Mouse (Mus musculus) fibroblast of lung, adult 2 months (primary cell): ENCODE data around the gene Sap30l.
A peak's percentile ranks its signal among the peaks of the same experiment; 100 is the strongest.
"Not testable (repeated sequence)": the region's sequence is repeated elsewhere in the genome, so short reads cannot be mapped to it uniquely, and the experiment has no call there.

Experiments
- DNase-seq: peaks from one replicate; pipeline ENCODE4 v3.0.0-alpha.2; 2011; ENCODE audit warnings: low read depth

The Sap30l gene

GRCm38 (mm10) chr11:57800266-57800951, 1.0 kb upstream of the Sap30l start:
- DNase-seq: no peak

GRCm38 (mm10) chr11:57801766-57802510, 501 bp downstream of the Sap30l start:
- DNase-seq: no peak

DNA sequence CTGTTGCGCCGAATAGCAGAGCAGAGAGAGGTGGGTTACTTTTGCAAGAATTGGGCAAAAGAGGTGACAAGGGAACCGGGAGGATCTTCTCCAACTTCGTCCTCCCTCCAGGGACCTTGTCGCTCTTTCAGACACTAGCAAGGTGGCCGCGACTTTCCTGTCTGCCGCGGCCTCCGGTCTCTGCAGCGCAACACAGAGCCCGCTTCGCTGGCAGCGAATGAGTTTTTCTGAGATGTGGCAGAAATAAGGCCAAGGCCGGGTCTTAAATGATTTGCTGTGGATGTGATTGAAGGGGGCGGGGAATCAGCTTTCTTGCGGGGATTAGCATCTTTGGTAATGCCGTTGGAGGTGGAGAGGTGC, 1.1 kb downstream of the Sap30l start:
- DNase-seq: no peak

DNA sequence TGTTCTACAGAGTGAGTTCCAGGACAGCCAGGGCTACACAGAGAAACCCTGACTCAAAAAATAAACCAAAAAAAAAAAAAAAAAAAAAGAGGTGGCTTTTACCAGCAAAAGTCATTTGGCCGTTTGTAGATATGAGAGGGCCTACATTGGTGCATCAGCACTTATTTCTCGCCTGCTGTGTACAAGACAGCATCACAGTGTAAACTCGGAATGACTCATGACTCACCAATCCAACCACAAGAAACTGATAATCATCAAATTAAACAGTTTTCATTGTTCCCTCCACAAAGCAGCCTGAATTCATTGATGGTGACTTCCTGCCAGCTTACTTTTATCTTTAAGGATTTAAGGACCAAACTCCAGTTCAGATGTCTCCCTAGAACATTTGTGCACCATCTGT, 3.6 kb downstream of the Sap30l start:
- DNase-seq: no peak

DNA sequence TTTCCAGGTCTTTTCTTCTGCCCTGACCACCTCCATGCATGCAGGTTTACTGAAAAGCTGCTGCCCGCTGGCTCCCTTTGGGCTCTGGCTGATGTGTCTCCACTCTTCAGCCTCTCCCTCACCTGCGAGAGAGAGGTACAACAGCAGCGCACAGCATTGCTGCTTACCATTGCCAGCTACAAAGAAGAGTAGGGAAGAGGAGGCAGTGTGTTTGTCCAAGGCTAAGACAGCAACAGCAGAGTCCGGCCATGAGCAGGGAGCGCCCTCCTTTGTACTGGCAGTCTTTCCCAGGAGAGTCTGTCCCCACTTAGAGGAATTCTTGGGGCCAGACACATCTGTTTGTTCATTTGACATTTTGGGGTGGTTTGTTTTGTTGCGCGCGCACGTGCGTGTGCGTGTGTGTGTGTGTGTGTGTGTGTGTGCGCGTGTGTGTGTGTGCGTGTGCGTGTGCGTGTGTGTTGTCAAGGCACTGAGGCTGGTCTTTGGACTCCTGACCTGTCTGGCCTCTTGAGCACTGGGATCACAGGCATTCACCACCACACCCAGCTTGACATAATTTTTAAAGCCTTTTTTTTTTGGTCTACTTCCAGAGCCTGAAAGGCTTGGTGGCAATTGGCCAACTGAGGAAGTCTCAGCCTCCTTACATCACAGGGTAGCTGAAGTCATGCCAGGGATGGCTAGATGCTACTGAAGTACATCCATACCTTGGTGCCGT, 7.7 kb downstream of the Sap30l start:
- DNase-seq: no peak

- DNase-seq: no peak
Observed at GRCm38 (mm10) chr11:57809732-57810098, 8.3 kb downstream of the Sap30l start.

DNA sequence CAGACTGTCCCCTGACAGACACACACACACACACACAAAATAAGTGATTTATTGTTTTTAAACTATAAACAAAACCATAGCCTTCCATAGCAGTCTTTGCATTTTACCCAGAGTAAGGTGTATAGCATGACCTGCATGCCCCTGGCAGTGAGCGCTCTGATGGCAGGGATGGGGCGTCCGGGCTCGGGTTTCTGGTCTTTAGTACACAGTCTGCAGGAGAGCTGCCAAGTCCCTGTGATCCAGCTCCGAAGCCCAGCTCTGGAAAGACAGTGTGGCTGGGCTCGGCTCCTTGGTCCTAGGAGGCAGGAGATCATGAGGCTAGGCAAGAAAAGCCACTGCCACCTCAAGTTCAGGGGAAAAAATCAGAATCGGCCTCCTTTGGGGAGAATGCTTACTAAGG, 9.6 kb downstream of the Sap30l start:
- DNase-seq: no peak

GRCm38 (mm10) chr11:57812212-57812611, 10.8 kb downstream of the Sap30l start:
- DNase-seq: no peak

DNA sequence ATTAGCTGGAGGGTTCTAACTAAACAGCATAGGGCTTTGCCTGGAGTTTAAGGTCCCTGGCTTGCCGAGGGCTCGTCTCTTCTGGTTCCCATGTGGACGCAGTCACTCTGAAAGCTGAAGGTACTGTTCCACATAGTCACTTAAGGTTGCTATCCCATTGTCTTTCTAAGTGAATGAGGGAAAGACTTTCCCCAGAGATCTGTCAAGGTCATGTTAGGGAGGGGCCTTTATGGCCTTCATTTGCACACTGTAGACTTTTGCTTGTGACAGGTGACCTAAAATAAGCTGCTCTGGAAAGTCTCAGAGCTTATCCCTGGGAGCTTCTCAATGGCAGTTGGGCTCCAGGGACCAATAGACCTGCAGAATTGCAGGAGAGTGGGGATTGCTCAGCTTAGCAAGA, 12.2 kb downstream of the Sap30l start:
- no peak for DNase-seq

GRCm38 (mm10) chr11:57818189-57818588, 16.8 kb downstream of the Sap30l start:
- no peak for DNase-seq

DNA sequence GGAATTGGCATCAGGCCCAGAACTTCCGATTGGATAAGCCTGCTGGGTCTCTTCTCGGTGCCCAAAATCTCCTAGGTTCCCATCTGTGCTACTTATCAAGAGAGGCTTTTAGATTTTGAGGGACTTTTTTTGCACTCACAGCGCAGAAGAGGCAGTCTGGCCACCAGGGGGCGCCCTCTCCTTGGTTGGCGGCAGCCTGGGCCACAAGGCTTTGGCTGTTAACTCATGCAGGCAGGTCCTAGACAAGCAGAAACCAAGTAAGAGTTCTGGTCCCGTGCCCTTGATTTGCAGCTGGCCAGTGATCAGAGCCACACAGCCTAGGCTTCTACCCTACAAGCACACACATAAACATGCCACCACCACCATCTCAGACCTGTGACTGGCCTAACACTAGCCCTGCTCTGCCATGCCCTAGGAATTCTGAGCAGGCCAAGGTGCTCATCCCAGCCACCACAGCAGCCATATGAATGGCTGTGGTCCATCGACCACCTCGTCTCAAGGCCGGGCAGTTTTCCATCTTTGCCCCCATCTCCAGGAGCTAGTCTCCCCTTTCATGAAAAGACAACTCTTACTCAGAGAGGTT, 18.7 kb downstream of the Sap30l start:
- peak; percentile 37 for DNase-seq

GRCm38 (mm10) chr11:57823159-57823558, 21.7 kb downstream of the Sap30l start:
- DNase-seq: not testable (repeated sequence)

DNA sequence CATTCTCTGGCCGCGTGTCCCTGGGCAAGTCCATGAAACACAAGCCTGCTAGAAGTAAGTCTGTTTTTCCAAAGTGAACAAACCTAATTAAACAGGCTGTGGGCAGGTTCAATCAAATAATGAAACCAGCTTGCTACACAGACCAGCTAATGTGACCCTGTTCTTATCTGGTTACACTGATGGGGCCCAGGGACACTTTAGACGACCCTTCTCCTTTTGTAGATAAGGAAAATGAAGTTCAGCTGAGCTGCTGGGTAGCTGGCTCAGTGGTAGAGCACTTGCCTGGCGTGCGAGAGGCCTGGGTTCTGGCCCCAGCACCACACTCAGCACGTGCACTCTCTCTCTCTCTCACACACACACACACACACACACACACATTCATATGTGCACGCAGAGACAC, 22.3 kb downstream of the Sap30l start:
- DNase-seq: no peak

- not testable (repeated sequence) for DNase-seq
Observed at GRCm38 (mm10) chr11:57825234-57825633, 23.8 kb downstream of the Sap30l start.

DNA sequence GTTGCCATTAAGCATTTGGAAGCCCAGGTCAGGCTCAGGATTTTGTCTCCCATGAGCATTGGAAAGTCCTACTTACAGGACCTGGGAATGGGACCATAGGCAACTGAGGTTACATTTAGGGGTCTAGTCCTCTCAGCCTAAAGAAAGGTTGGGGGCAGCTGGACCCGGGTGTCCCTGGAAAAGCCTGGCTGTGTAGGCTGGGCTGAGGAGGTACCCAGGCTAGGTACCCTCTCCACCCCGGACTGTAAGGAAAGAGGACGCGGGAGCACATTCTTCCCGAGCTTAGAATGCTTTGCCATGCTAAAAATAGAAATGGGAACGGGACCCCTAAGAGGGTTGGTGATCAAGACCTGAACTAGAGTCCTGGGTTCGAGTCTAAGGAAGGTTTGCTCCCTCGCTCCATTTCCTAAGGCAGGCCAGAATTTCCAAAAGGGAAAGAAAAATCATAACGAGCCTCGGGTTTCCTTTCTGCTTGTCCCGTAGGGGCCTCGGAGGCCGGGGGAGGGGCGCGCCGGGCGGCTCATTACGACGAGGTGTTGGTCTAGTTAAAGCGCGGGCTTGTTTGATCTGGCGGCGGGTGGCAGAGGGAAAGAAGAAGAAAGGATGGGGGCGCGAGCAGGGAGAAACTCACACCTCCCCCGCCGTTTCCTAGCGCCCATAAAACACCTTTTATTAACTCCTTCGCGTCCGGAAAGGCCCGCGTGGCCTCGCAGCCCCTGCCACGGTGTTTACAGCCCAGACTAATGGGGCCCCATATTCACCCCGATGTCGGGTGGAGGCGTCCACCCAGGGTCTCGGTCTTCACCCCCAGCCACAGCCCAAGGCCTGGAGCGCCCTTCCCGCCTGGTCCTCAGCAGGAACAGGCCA, 25.8 kb downstream of the Sap30l start:
- no peak for DNase-seq

DNA sequence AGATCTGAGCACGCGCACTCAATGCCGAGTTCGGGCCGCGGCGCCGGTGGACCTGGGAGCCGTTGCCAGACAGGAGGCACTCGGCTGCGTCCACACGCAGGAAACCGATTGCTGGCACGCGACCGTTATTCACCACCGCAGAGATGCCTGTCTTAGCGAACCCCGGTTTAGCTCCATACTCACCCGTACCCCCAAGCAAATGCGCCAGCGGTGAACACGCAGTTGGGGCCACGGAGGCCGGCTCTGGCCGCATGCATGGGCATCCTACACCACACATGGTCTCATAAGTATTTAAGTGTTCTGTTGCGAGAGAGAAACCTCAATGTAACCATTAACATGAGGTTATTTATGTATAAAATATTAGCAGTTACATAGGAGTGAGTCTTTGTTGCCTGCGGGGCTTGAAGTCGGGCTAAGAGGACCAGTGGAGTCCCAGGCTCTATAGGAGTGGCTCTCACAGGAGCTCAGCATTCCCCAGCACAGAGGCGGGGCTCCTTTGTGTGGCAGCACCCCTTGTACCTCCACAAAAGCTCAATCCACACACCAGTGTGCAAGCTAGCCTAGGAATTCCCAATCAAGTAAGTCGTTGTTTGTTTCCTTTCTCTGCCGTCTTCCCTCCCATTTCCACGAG, 26.6 kb downstream of the Sap30l start:
- no peak for DNase-seq

- DNase-seq: no peak
Observed at GRCm38 (mm10) chr11:57828955-57829870, 27.8 kb downstream of the Sap30l start.

DNA sequence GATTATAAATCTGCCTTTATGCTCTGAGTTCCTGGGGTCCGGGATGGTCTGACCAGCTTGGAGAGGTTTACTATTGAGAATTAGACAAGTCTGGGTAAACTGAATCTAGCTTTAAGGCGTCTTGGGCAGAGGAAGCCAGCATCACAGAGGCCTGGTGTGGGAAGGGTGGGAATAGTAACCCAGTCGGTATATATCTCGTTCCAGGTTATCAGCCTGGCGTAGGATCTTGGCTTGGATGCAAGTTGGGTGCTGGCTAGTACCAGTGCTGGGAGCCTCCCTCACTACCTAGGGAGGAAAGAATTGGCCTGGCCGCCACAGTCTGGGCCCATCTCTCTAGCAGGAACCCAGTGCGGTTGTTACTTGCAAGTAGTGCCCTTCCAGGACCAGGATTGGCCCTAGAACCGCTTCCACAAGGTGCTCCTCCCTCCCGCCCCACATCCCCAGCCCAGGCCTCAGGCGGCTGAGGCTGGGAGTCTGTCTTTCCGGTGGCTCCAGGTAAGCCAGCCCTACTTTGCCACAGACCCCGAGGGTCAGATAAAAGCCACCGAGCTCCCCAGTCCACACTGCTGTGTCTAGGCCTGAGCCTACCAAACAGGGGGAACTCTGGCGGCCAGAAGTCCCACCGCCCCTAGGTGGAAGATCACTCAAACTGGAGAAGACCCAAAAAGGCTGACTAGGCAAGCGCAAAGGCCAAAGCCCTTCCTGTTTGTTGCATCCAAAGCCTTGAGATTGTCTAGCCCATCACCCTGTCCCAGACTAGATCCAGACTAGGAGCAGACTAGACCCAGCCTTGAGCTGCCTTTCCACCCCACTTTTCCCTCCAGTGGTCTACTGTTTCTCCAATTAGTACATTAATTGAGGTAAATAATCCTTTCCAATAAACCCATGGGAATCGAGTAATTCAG, 28.7 kb downstream of the Sap30l start:
- no peak for DNase-seq

DNA sequence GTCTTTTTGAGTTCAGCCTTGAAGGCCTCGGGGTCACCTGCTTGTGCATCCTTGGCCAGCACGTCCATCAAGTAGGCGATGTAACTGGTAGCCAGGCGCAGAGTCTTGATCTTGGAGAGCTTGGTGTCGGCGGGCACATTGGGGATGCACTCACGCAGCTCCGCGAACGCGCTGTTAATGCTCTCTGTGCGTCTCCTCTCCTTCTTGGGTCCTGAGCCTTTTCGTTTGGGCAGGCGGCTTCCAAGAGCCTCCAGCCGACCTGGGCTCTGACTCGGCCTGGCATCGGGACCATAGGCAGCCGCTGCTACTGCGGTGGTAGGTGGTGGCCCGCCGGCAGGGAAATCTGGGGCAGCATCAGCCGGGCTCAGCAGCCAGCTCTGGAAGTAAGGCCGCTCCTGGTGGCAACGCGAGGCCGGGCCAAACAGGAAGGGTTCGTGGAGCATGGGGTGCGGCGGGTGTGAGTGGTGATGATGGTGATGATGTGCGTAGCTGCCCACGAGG, 29.9 kb downstream of the Sap30l start:
- DNase-seq: no peak
